Mouse (Mus musculus): Measurements from ENCODE around the gene Klf13. TPM values are rescaled to one million over a fixed set of nuclear protein-coding genes. Genes with fewer than 3 reads are reported as not detected.

Klf13 gene
- polyA plus RNA-seq, 2 experiments, result 3.4 to 15.8 TPM

DNA sequence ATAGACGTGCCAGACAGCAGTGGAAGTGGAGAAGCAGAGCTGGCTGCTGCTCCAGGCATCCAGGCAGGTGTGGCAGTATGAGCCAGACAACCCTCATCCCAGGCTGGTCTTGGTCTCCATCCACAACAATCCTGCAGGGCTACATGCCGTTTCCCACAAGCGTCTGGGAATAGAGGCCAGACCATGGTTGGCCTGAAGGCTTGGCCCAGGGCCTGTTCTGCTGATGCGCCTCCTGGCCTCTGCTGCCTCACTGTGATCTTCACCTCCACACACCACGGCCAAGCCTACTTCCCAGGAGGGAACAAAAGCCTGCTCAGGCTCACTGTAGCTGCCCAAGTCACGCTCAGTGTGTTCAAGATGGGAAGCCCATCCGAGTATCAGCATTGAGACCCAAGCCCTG, 56.0 kb downstream of the Klf13 start:
- Histone ChIP-seq H3K9ac (replicated peaks) (no peak overlapping the region), H3K9me3 (ENCODE audit: control insufficient read depth, low read length) (no peaks in the 10 kb centered on the region), H3K36me3 (replicated peaks; ENCODE audit: control insufficient read depth, insufficient read depth, low read depth) (no peaks in the 10 kb centered on the region), H3K4me1 (replicated peaks; ENCODE audit: control insufficient read depth in 2 of 2, insufficient read depth in 2 of 2, low read length in 1 of 2) (no peaks in the 10 kb centered on the region), H3K4me3 (ENCODE audit: insufficient read depth in 1 of 2, low read depth in 2 of 2, low read length in 2 of 2) (no peak overlapping the region), H3K27ac (no peak overlapping the region), H3K27me3 (ENCODE audit: control insufficient read depth, insufficient read depth, low read length) (no peaks in the 10 kb centered on the region), H3K4me2 (ENCODE audit: low read depth) (no peak overlapping the region)
- WGBS (ENCODE audit: insufficient replicate concordance), result 67% methylated on average over 7 of the region's 7 CpGs
- DNase-seq (ENCODE audit: low read depth in 3 of 3, low spot score in 3 of 3) (no peak), ATAC-seq (ENCODE audit: insufficient read depth) (no peak)
- no peak for TF ChIP-seq CTCF (IDR thresholded peaks at IDR 0.05; ENCODE audit: low read depth)

DNA sequence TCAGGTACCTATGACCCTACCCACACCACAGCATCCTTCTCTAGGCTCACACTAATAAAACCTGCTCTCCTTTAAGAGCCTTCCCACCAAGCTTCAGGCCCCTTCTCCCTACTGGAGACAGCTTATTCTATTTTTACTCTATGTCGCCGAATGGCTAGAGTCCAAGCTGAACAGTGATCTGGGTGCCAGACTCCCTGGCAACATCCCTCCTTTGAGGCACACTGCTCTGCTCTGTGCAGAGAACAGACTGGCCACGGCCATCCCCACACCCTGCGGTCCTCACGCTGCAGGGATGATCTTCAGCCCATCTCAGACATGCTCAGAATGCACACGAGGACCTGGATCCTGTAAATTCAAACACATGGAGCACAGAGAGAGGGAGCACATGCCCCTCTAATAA, 59.1 kb downstream of the Klf13 start:
- Histone ChIP-seq H3K4me3 (ENCODE audit: insufficient read depth in 1 of 2, low read depth in 2 of 2, low read length in 2 of 2) (no peak overlapping the region), H3K27me3 (ENCODE audit: control insufficient read depth, insufficient read depth, low read length) (no peaks in the 10 kb centered on the region), H3K27ac (no peak overlapping the region), H3K4me2 (ENCODE audit: low read depth) (no peak overlapping the region), H3K9ac (replicated peaks) (no peak overlapping the region), H3K9me3 (ENCODE audit: control insufficient read depth, low read length) (no peaks in the 10 kb centered on the region), H3K36me3 (replicated peaks; ENCODE audit: control insufficient read depth, insufficient read depth, low read depth) (no peaks in the 10 kb centered on the region), H3K4me1 (replicated peaks; ENCODE audit: control insufficient read depth in 2 of 2, insufficient read depth in 2 of 2, low read length in 1 of 2) (peaks cover 0 to 3% of the 10 kb centered on the region in 2 experiments; a peak in 1 of 4 replicates)
- no peak for DNase-seq (ENCODE audit: low read depth in 3 of 3, low spot score in 3 of 3)
- ATAC-seq (ENCODE audit: insufficient read depth), result no peak
- WGBS (ENCODE audit: insufficient replicate concordance), result 74% methylated on average over 6 of the region's 6 CpGs
- TF ChIP-seq EP300 (IDR thresholded peaks at IDR 0.05; ENCODE audit: low read depth) (no peak), CTCF (IDR thresholded peaks at IDR 0.05; ENCODE audit: low read depth) (no peak)

GRCm38 (mm10) chr7:63877610-63878009, 61.1 kb downstream of the Klf13 start:
- no peak for DNase-seq (ENCODE audit: low read depth in 3 of 3, low spot score in 3 of 3)
- ATAC-seq (ENCODE audit: insufficient read depth), result no peak
- Histone ChIP-seq H3K9ac (replicated peaks) (no peak overlapping the region), H3K4me1 (replicated peaks; ENCODE audit: control insufficient read depth in 2 of 2, insufficient read depth in 2 of 2, low read length in 1 of 2) (peaks cover 0 to 3% of the 10 kb centered on the region in 2 experiments; a peak in 1 of 4 replicates), H3K27me3 (ENCODE audit: control insufficient read depth, insufficient read depth, low read length) (no peaks in the 10 kb centered on the region), H3K4me3 (ENCODE audit: insufficient read depth in 1 of 2, low read depth in 2 of 2, low read length in 2 of 2) (no peak overlapping the region), H3K4me2 (ENCODE audit: low read depth) (peak overlapping the region; percentile 5; the same call in 1 of the 2 replicates), H3K36me3 (replicated peaks; ENCODE audit: control insufficient read depth, insufficient read depth, low read depth) (no peaks in the 10 kb centered on the region), H3K9me3 (ENCODE audit: control insufficient read depth, low read length) (no peaks in the 10 kb centered on the region), H3K27ac (no peak overlapping the region)
- TF ChIP-seq CTCF (IDR thresholded peaks at IDR 0.05; ENCODE audit: low read depth) (no peak), EP300 (IDR thresholded peaks at IDR 0.05; ENCODE audit: low read depth) (no peak)
- WGBS (ENCODE audit: insufficient replicate concordance), result 34% methylated on average over 14 of the region's 14 CpGs

GRCm38 (mm10) chr7:63876640-63877039, 62.1 kb downstream of the Klf13 start:
- no peak for TF ChIP-seq CTCF (IDR thresholded peaks at IDR 0.05; ENCODE audit: low read depth)
- TF ChIP-seq EP300 (IDR thresholded peaks at IDR 0.05; ENCODE audit: low read depth), result no peak
- ATAC-seq (ENCODE audit: insufficient read depth) (no peak), DNase-seq (ENCODE audit: low read depth in 3 of 3, low spot score in 3 of 3) (no peak)
- 29% methylated on average over 2 of the region's 2 CpGs for WGBS (ENCODE audit: insufficient replicate concordance)
- H3K4me2 ChIP-seq (ENCODE audit: low read depth), result no peak overlapping the region
- H3K4me3 ChIP-seq (ENCODE audit: insufficient read depth in 1 of 2, low read depth in 2 of 2, low read length in 2 of 2), result no peak overlapping the region
- H3K36me3 ChIP-seq (replicated peaks; ENCODE audit: control insufficient read depth, insufficient read depth, low read depth), result no peaks in the 10 kb centered on the region
- no peaks in the 10 kb centered on the region for H3K27me3 ChIP-seq (ENCODE audit: control insufficient read depth, insufficient read depth, low read length)
- H3K9ac ChIP-seq (replicated peaks), result no peak overlapping the region
- no peaks in the 10 kb centered on the region for H3K9me3 ChIP-seq (ENCODE audit: control insufficient read depth, low read length)
- no peak overlapping the region for H3K27ac ChIP-seq
- H3K4me1 ChIP-seq (replicated peaks; ENCODE audit: control insufficient read depth in 2 of 2, insufficient read depth in 2 of 2, low read length in 1 of 2), result peaks cover 0 to 3% of the 10 kb centered on the region in 2 experiments; a peak in 1 of 4 replicates

GRCm38 (mm10) chr7:63875686-63876085, 63.0 kb downstream of the Klf13 start:
- DNase-seq (ENCODE audit: low read depth in 3 of 3, low spot score in 3 of 3) (no peak), ATAC-seq (ENCODE audit: insufficient read depth) (no peak)

More at GRCm38 (mm10) chr7:63875686-63876085, 63.0 kb downstream of the Klf13 start:
- no peaks in the 10 kb centered on the region for H3K27me3 ChIP-seq (ENCODE audit: control insufficient read depth, insufficient read depth, low read length)
- H3K4me2 ChIP-seq (ENCODE audit: low read depth), result no peak overlapping the region
- no peak overlapping the region for H3K9ac ChIP-seq (replicated peaks)
- H3K4me1 ChIP-seq (replicated peaks; ENCODE audit: control insufficient read depth in 2 of 2, insufficient read depth in 2 of 2, low read length in 1 of 2), result peaks cover 0 to 3% of the 10 kb centered on the region in 2 experiments; a peak in 1 of 4 replicates
- H3K9me3 ChIP-seq (ENCODE audit: control insufficient read depth, low read length), result no peaks in the 10 kb centered on the region
- no peak for TF ChIP-seq CTCF (IDR thresholded peaks at IDR 0.05; ENCODE audit: low read depth)
- TF ChIP-seq EP300 (IDR thresholded peaks at IDR 0.05; ENCODE audit: low read depth), result no peak
- no peak overlapping the region for H3K4me3 ChIP-seq (ENCODE audit: insufficient read depth in 1 of 2, low read depth in 2 of 2, low read length in 2 of 2)
- no peak overlapping the region for H3K27ac ChIP-seq
- no peaks in the 10 kb centered on the region for H3K36me3 ChIP-seq (replicated peaks; ENCODE audit: control insufficient read depth, insufficient read depth, low read depth)

Data from liver, embryonic 14.5 days (tissue).